Mouse (Mus musculus): Measurements from ENCODE around the gene Ppp4r3a. TPM values are rescaled to one million over a fixed set of nuclear protein-coding genes. Genes with fewer than 3 reads are reported as not detected.

The Ppp4r3a gene
- polyA plus RNA-seq, 1 experiment from 2014 or later, result 22.8 TPM

DNA sequence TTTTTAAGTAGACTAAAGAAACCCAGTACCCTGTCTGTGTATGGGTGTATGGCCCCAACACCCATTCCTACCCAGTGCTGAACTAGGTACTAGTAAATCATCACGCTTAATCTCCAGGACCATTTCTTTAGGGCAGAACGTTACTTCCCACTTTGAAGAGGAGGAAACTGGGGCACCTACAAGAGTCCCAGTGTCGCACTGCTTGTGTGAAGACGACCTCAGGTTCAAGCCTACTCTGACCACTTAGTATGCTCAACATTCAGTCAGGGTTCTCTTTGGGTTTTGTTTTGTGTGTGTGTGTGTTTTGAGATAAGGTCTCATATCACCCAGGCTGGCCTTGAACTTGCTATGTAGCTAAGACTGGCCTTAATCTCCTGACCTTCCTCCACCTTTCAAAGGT is 57.5 kb downstream of the Ppp4r3a start:
- no peak overlapping the region for H3K4me3 ChIP-seq (ENCODE audit: low read depth, low read length)
- ATAC-seq, result no peak

DNA sequence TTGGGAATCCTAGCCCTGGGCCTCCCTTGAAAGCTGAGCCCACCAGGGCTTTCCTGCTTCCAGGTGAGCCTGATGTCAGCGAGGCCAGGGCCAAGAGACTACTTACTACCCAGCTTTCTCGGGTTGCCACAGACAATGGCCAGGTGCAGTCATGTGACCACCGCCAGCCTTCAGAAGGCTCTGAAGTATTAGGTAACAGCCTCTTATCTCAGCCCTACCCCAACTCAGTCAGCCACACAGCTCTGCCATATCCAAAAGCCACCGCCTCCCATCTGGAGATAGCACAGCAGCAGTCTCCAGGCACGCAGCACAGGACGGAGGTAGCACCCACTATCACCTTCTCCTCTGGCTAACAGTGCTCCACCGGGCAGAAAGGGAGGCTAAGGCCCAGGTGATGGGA is 58.1 kb downstream of the Ppp4r3a start:
- Histone ChIP-seq H3K27me3 (ENCODE audit: control insufficient read depth, insufficient read depth, low read depth, low read length) (no peaks in the 10 kb centered on the region), H3K4me3 (ENCODE audit: low read depth, low read length) (no peak overlapping the region), H3K9ac (ENCODE audit: low read depth, low read length) (no peak overlapping the region), H3K9me3 (replicated peaks; ENCODE audit: control insufficient read depth, low read length, poor library complexity, severe bottlenecking) (no peaks in the 10 kb centered on the region), H3K4me1 (ENCODE audit: control insufficient read depth, insufficient read depth, low read length) (peaks cover 43% of the 10 kb centered on the region), H3K4me2 (ENCODE audit: low read length) (peak overlapping the region; percentile 76), H3K36me3 (ENCODE audit: control insufficient read depth, insufficient read depth, low read length) (0 out of 2 replicates have a peak, but pooled peaks cover 4% of the 10 kb centered on the region), H3K27ac (ENCODE audit: low read length) (no peak overlapping the region)
- ATAC-seq, result no peak
- WGBS, result 73% methylated on average over 7 of the region's 7 CpGs

More for the DNA sequence above, 57.5 kb downstream of the Ppp4r3a start:
- no peaks in the 10 kb centered on the region for H3K27me3 ChIP-seq (ENCODE audit: control insufficient read depth, insufficient read depth, low read depth, low read length)
- H3K9me3 ChIP-seq (replicated peaks; ENCODE audit: control insufficient read depth, low read length, poor library complexity, severe bottlenecking), result no peaks in the 10 kb centered on the region
- WGBS, result 75% methylated on average over 4 of the region's 4 CpGs
- no peak overlapping the region for H3K9ac ChIP-seq (ENCODE audit: low read depth, low read length)
- peaks cover 43% of the 10 kb centered on the region for H3K4me1 ChIP-seq (ENCODE audit: control insufficient read depth, insufficient read depth, low read length)
- H3K4me2 ChIP-seq (ENCODE audit: low read length), result peak overlapping the region; percentile 76
- no peak overlapping the region for H3K27ac ChIP-seq (ENCODE audit: low read length)
- H3K36me3 ChIP-seq (ENCODE audit: control insufficient read depth, insufficient read depth, low read length), result 0 out of 2 replicates have a peak, but pooled peaks cover 4% of the 10 kb centered on the region

DNA sequence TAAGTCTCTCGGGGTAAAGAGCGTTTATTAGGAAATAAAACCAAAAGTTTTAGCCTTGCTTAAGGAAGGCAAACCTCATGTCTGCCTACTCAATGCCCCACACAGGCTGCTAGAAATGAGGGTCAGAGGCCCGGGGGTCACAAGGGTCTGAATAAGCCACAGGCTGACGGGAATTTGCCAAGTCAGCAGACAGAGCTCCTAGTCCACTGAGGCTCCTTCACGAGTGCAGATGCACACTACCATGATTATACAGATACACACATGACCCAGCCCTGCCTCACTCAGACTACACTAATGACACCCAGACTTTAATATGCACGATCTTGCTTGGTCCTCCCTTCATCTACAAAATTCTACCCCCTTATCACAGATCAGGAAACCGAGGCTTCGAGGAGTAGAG is 58.7 kb downstream of the Ppp4r3a start:
- no peak for ATAC-seq
- Histone ChIP-seq H3K4me1 (ENCODE audit: control insufficient read depth, insufficient read depth, low read length) (peaks cover 46% of the 10 kb centered on the region), H3K4me3 (ENCODE audit: low read depth, low read length) (no peak overlapping the region), H3K4me2 (ENCODE audit: low read length) (peak overlapping the region; percentile 76; the same call in 1 of the 2 replicates), H3K9ac (ENCODE audit: low read depth, low read length) (0 out of 2 replicates have a peak overlapping the region, but pooled peaks have one; percentile 35), H3K9me3 (replicated peaks; ENCODE audit: control insufficient read depth, low read length, poor library complexity, severe bottlenecking) (no peaks in the 10 kb centered on the region), H3K27me3 (ENCODE audit: control insufficient read depth, insufficient read depth, low read depth, low read length) (no peaks in the 10 kb centered on the region), H3K27ac (ENCODE audit: low read length) (no peak overlapping the region), H3K36me3 (ENCODE audit: control insufficient read depth, insufficient read depth, low read length) (0 out of 2 replicates have a peak, but pooled peaks cover 4% of the 10 kb centered on the region)
- WGBS, result 66% methylated on average over 8 of the region's 8 CpGs

DNA sequence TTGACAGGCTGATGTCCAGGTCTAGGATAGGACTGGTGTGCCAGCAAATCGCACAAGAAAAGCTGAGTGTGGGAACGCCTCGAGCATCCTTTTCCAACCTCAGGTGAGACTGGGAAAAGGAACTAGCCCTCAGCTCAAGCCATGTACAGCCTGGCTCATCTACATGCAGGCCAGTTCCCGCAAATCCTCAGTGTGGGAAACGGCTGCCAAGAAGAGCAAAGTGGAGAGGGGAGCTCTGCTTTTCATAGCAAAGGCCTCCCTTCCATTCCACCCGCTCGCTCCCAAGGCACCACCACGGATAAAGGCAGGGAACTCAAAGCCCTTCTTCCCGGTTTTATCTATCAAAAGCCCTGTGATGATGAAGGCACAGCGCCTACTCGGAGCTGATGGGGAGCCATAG is 60.4 kb downstream of the Ppp4r3a start:
- H3K27ac ChIP-seq (ENCODE audit: low read length), result peak overlapping the region; percentile 67
- 0 out of 2 replicates have a peak overlapping the region, but pooled peaks have one; percentile 5 for H3K4me2 ChIP-seq (ENCODE audit: low read length)
- ATAC-seq, result no peak
- H3K9ac ChIP-seq (ENCODE audit: low read depth, low read length), result peak overlapping the region; percentile 57; the same call in 1 of the 2 replicates
- no peaks in the 10 kb centered on the region for H3K9me3 ChIP-seq (replicated peaks; ENCODE audit: control insufficient read depth, low read length, poor library complexity, severe bottlenecking)
- WGBS, result 47% methylated on average over 11 of the region's 11 CpGs
- H3K4me3 ChIP-seq (ENCODE audit: low read depth, low read length), result no peak overlapping the region
- no peaks in the 10 kb centered on the region for H3K27me3 ChIP-seq (ENCODE audit: control insufficient read depth, insufficient read depth, low read depth, low read length)
- 0 out of 2 replicates have a peak, but pooled peaks cover 4% of the 10 kb centered on the region for H3K36me3 ChIP-seq (ENCODE audit: control insufficient read depth, insufficient read depth, low read length)
- peaks cover 56% of the 10 kb centered on the region for H3K4me1 ChIP-seq (ENCODE audit: control insufficient read depth, insufficient read depth, low read length)

DNA sequence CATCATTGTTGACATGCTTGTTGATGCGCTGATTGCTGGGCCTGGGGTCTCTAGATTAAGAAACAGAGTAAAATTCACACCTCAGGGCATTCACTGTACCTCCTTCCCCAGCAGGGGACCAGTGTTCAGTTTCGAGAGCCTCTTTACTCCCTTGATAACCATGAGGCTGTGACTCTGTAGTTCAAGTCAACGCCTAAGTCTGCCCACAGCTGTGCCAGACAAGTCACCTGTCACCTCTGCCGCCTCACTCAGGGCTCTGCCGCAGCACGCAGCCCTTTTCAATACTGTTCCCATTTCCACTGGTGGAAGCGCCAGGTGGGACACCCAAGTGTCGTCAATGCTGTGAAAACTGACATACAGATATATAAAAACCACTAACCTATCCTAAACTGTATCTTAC is 61.1 kb downstream of the Ppp4r3a start:
- peaks cover 50% of the 10 kb centered on the region for H3K4me1 ChIP-seq (ENCODE audit: control insufficient read depth, insufficient read depth, low read length)

DNA sequence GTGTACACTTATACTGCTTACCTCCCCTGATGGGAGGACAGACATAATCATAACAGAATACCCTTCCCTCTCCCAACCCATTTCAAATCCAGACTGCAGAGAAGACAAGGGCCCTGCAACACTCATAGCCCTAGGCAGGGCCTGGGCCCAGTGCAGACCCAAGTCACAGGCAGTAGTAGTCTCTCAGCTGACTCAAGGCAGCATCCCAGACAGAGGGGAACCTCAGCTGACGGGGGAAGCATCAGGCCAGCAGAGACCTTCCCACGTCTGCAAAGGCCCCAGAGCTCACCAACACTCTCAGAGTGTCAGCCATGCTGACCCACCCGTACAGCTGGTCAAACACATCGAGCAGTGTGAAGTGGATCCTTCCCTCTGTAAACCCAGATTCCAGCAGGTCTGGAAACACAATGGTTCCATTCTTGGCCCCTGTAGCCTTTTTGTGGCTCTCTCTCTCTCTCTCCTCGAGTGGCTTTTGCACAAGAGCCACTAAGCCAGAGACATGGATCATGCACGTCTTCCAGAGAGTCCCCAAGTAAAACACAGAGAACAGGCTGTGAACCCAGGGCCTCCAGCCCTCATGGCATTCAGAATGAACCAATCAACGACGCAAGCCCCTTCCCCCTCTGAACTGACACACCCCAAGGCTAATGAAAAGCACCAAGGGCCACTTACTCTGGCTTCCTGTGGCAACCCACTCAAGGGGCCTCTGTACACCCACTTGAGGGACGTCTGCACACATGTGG is 61.8 kb downstream of the Ppp4r3a start:
- Histone ChIP-seq H3K9me3 (replicated peaks; ENCODE audit: control insufficient read depth, low read length, poor library complexity, severe bottlenecking) (no peaks in the 10 kb centered on the region), H3K4me3 (ENCODE audit: low read depth, low read length) (no peak overlapping the region), H3K27me3 (ENCODE audit: control insufficient read depth, insufficient read depth, low read depth, low read length) (no peaks in the 10 kb centered on the region), H3K27ac (ENCODE audit: low read length) (no peak overlapping the region), H3K36me3 (ENCODE audit: control insufficient read depth, insufficient read depth, low read length) (0 out of 2 replicates have a peak, but pooled peaks cover 4% of the 10 kb centered on the region), H3K4me1 (ENCODE audit: control insufficient read depth, insufficient read depth, low read length) (peaks cover 45% of the 10 kb centered on the region), H3K4me2 (ENCODE audit: low read length) (no peak overlapping the region), H3K9ac (ENCODE audit: low read depth, low read length) (no peak overlapping the region)
- WGBS, result 77% methylated on average over 9 of the region's 9 CpGs
- no peak for ATAC-seq

More for the DNA sequence above, 61.1 kb downstream of the Ppp4r3a start:
- Histone ChIP-seq H3K4me3 (ENCODE audit: low read depth, low read length) (no peak overlapping the region), H3K27ac (ENCODE audit: low read length) (no peak overlapping the region), H3K4me2 (ENCODE audit: low read length) (no peak overlapping the region), H3K27me3 (ENCODE audit: control insufficient read depth, insufficient read depth, low read depth, low read length) (no peaks in the 10 kb centered on the region), H3K9me3 (replicated peaks; ENCODE audit: control insufficient read depth, low read length, poor library complexity, severe bottlenecking) (no peaks in the 10 kb centered on the region), H3K9ac (ENCODE audit: low read depth, low read length) (no peak overlapping the region), H3K36me3 (ENCODE audit: control insufficient read depth, insufficient read depth, low read length) (0 out of 2 replicates have a peak, but pooled peaks cover 4% of the 10 kb centered on the region)
- ATAC-seq, result no peak
- whole genome bisulfite sequencing, result 89% methylated on average over 8 of the region's 8 CpGs

DNA sequence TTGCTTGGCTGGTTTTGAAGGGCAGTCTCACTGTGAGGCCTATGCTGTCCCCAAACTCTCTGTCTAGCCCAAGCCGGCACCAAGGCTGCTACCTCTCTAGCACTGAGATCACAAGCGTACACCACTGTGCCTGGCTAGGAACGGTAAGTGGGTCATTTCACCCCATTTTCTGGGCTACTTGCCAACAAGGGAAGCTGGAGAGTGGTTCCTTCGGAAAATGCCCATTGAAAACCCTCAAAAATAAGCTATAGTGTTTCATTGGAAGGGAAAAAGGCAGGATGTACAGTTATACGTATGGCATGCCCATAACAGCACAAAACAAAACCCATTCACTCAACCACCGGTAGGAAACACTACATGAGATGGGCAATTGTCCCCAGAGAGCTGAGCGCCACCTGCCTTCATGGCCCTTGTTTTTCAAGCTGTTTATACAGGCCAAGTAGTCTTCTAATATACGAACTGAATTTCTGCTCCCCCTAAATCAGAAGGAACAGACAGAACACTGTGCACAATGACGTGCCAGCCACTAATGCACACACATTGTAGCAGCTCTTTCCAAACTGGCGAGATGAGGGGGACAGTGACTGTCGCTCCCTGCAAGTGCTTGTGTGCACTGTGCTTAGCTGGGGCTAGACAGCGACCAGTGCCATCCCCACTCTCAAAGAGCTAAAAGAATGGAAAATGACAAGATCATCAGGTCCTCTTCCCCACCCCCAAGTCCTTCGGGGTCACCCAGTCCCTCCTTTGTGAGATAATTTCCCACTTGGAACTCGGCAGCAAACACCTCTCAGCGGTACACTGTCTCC is 63.1 kb downstream of the Ppp4r3a start:
- Histone ChIP-seq H3K9me3 (replicated peaks; ENCODE audit: control insufficient read depth, low read length, poor library complexity, severe bottlenecking) (no peaks in the 10 kb centered on the region), H3K36me3 (ENCODE audit: control insufficient read depth, insufficient read depth, low read length) (0 out of 2 replicates have a peak, but pooled peaks cover 4% of the 10 kb centered on the region), H3K9ac (ENCODE audit: low read depth, low read length) (no peak overlapping the region), H3K27me3 (ENCODE audit: control insufficient read depth, insufficient read depth, low read depth, low read length) (no peaks in the 10 kb centered on the region), H3K4me2 (ENCODE audit: low read length) (no peak overlapping the region), H3K4me3 (ENCODE audit: low read depth, low read length) (no peak overlapping the region), H3K27ac (ENCODE audit: low read length) (no peak overlapping the region), H3K4me1 (ENCODE audit: control insufficient read depth, insufficient read depth, low read length) (peaks cover 40% of the 10 kb centered on the region)
- no peak for ATAC-seq
- 75% methylated on average over 15 of the region's 15 CpGs for WGBS

DNA sequence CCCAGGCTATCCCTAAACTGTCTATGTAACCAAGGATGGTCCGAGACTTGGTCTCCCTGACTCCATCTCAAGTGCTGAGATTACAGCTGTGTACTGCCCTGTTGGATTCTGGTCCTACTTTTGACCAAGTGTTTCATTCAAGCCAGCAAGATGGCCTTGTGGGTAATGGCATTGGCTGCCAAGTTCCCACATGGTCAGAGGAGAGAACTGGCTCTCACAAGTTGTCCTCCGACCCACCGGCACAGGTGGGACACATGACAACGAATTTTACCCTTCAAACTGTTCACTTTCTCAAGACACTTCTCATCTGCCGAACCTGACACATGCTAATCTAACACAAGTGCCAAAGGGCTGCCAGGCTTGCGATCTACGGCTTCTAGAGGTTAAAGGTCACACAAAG is 64.1 kb downstream of the Ppp4r3a start:
- 0 out of 2 replicates have a peak, but pooled peaks have one; percentile 11 for ATAC-seq
- 0 out of 2 replicates have a peak, but pooled peaks cover 4% of the 10 kb centered on the region for H3K36me3 ChIP-seq (ENCODE audit: control insufficient read depth, insufficient read depth, low read length)
- peaks cover 33% of the 10 kb centered on the region for H3K4me1 ChIP-seq (ENCODE audit: control insufficient read depth, insufficient read depth, low read length)
- 0 out of 2 replicates have a peak overlapping the region, but pooled peaks have one; percentile 23 for H3K27ac ChIP-seq (ENCODE audit: low read length)
- H3K27me3 ChIP-seq (ENCODE audit: control insufficient read depth, insufficient read depth, low read depth, low read length), result no peaks in the 10 kb centered on the region
- H3K4me3 ChIP-seq (ENCODE audit: low read depth, low read length), result no peak overlapping the region
- no peak overlapping the region for H3K9ac ChIP-seq (ENCODE audit: low read depth, low read length)
- H3K9me3 ChIP-seq (replicated peaks; ENCODE audit: control insufficient read depth, low read length, poor library complexity, severe bottlenecking), result no peaks in the 10 kb centered on the region
- 89% methylated on average over 7 of the region's 7 CpGs for WGBS
- H3K4me2 ChIP-seq (ENCODE audit: low read length), result no peak overlapping the region

All from midbrain, embryonic 16.5 days (tissue).